Mouse (Mus musculus) left cerebral cortex, postnatal 36 days (tissue): ENCODE measurements around the gene Rras. TPM values are rescaled to one million over a fixed set of nuclear protein-coding genes. Genes with fewer than 3 reads are reported as not detected.

Experiments used
- DNase-seq, 2 experiments: peaks; one replicate each; pipeline ENCODE4 v3.0.0; 2021 to 2022; ENCODE audit warnings: low spot score in 2 of 2, mixed read lengths in 1 of 2
- intact Hi-C: fragments of 180-260 bp; cut with DNase I; formaldehyde crosslinking; loops from one replicate; pipeline ENCODE4 v1.15.1; 2025
- microRNA-seq: library from miRNA; unstranded; fragments of <30 nt; microRNA quantifications from one replicate; pipeline ENCODE4 v1.2.0, GENCODE M21; 2022
- total RNA-seq, 2 experiments: library from RNA; stranded (reverse); gene quantifications; 2 replicates each; pipeline ENCODE4 v1.2.3; 2021

Rras gene
- total RNA-seq, 2 experiments from 2014 or later, result 12.9 to 13.9 TPM

- no peak for DNase-seq
- intact Hi-C loops, result no loop called here
These were observed 50.2 kb downstream of the Rras start for GRCm38 (mm10) chr7:45068000-45068318.

- DNase-seq, result no peak
- intact Hi-C loops, result no loop called here
These were observed 51.9 kb downstream of the Rras start for GRCm38 (mm10) chr7:45069671-45070070.

Small RNAs within 50 kb of the gene (microRNA-seq; reads per million reads assigned to microRNA genes)
- gene Mir7054, result 1.0 reads per million

Other genes with a start within 250 kb of the Rras start
- 10 to 100 TPM; 28.1 to 32.2 TPM for gene Nup62, start 201.9 kb upstream of the Rras start, total RNA-seq
- gene Il4i1, start 201.6 kb upstream of the Rras start, total RNA-seq, result 1 to 10 TPM; 2.2 to 2.4 TPM
- gene Atf5, start 201.3 kb upstream of the Rras start, total RNA-seq, result 10 to 100 TPM; 22.2 to 26.5 TPM
- gene Akt1s1, start 169.0 kb upstream of the Rras start, total RNA-seq, result 10 to 100 TPM; 67.7 to 73.6 TPM
- 10 to 100 TPM; 71.9 to 75.6 TPM for gene Tbc1d17, start 168.9 kb upstream of the Rras start, total RNA-seq
- gene Pnkp, start 160.8 kb upstream of the Rras start, total RNA-seq, result 10 to 100 TPM; 26.8 TPM
- gene Ptov1, start 148.2 kb upstream of the Rras start, total RNA-seq, result 100 to 1,000 TPM; 284 to 285 TPM
- gene Med25, start 125.2 kb upstream of the Rras start, total RNA-seq, result 10 to 100 TPM; 91.7 to 98.1 TPM
- 10 to 100 TPM; 18.2 to 20.6 TPM for gene Fuz, start 121.9 kb upstream of the Rras start, total RNA-seq
- 100 to 1,000 TPM; 346 to 355 TPM for gene Ap2a1, start 88.5 kb upstream of the Rras start, total RNA-seq
- gene Tsks, start 74.8 kb upstream of the Rras start, total RNA-seq, result 1 to 10 TPM; 1.4 to 3.4 TPM
- gene Cpt1c, start 43.1 kb upstream of the Rras start, total RNA-seq, result 10 to 100 TPM; 85.4 to 97.7 TPM
- 100 to 1,000 TPM; 143 to 145 TPM for gene Prmt1, start 31.4 kb upstream of the Rras start, total RNA-seq
- gene Irf3, start 20.3 kb upstream of the Rras start, total RNA-seq, result 10 to 100 TPM; 29.2 to 38.7 TPM
- gene Bcl2l12, start 19.2 kb upstream of the Rras start, total RNA-seq, result 1 to 10 TPM; 1.8 to 2.6 TPM
- 100 to 1,000 TPM; 174 to 177 TPM for gene Scaf1, start 1.6 kb upstream of the Rras start, total RNA-seq
- 10 to 100 TPM; 64.9 to 75.3 TPM for gene Prr12, start 34.9 kb downstream of the Rras start, total RNA-seq
- gene Nosip, start 44.5 kb downstream of the Rras start, total RNA-seq, result 10 to 100 TPM; 59.7 to 63.7 TPM
- 1 to 10 TPM; 5.4 to 7.4 TPM for gene Prrg2, start 44.7 kb downstream of the Rras start, total RNA-seq
- gene Rcn3, start 74.3 kb downstream of the Rras start, total RNA-seq, result 1 to 10 TPM; 3.8 to 4.9 TPM
- 10 to 100 TPM; 22.3 to 22.7 TPM for gene Fcgrt, start 85.9 kb downstream of the Rras start, total RNA-seq
- gene Rps11, start 106.5 kb downstream of the Rras start, total RNA-seq, result 100 to 1,000 TPM; 405 to 466 TPM
- gene Rpl13a, start 110.8 kb downstream of the Rras start, total RNA-seq, result 100 to 1,000 TPM; 614 to 796 TPM
- gene Gm45713, start 118.3 kb downstream of the Rras start, total RNA-seq, result not detected
- gene Flt3l, start 118.5 kb downstream of the Rras start, total RNA-seq, result 1 to 10 TPM; 3.7 to 6.1 TPM
- 10 to 100 TPM; 44.8 to 53.6 TPM for gene Pih1d1, start 136.3 kb downstream of the Rras start, total RNA-seq
- 10 to 100 TPM; 12.2 to 21.5 TPM for gene Aldh16a1, start 136.6 kb downstream of the Rras start, total RNA-seq
- 1,000 to 10,000 TPM; 1,276 to 1,585 TPM for gene Slc17a7, start 146.0 kb downstream of the Rras start, total RNA-seq
- under 1 TPM; 0.17 to 0.50 TPM for gene Gfy, start 161.6 kb downstream of the Rras start, total RNA-seq
- not detected for gene Pth2, start 163.0 kb downstream of the Rras start, total RNA-seq
- gene Ccdc155, start 186.9 kb downstream of the Rras start, total RNA-seq, result 1 to 10 TPM; 5.1 to 5.2 TPM
- gene Dkkl1, start 194.2 kb downstream of the Rras start, total RNA-seq, result 10 to 100 TPM; 25.9 to 29.9 TPM
- gene Tead2, start 197.8 kb downstream of the Rras start, total RNA-seq, result 1 to 10 TPM; 3.9 to 5.6 TPM
- 1 to 10 TPM; 5.0 to 5.9 TPM for gene Cd37, start 221.2 kb downstream of the Rras start, total RNA-seq
- gene Slc6a16, start 223.1 kb downstream of the Rras start, total RNA-seq, result 1 to 10 TPM; 1.2 to 1.6 TPM